Mouse (Mus musculus) G1E (cell line): ENCODE measurements around the gene Hoxc8. TPM values are rescaled to one million over a fixed set of nuclear protein-coding genes. Genes with fewer than 3 reads are reported as not detected.

Experiments used
- ATAC-seq: 2 replicates; pipeline ENCODE4 v1.8.0; 2016; ENCODE audit warnings: mild to moderate bottlenecking; ENCODE audit not compliant: insufficient number of reproducible peaks, poor library complexity, low FRiP score, severe bottlenecking; ENCODE audit errors: extremely low read depth
- DNase-seq: peaks from one replicate; pipeline ENCODE4 v3.0.0; 2012; ENCODE audit warnings: low spot score
- H3K27me3 ChIP-seq: 2 replicates; pipeline ENCODE4 v1.6.1; 2012; ENCODE audit warnings: mild to moderate bottlenecking, low read length, inconsistent platforms; ENCODE audit not compliant: insufficient read depth
- H3K36me3 ChIP-seq: replicated peaks from 2 replicates; pipeline ENCODE3; 2012; ENCODE audit warnings: mild to moderate bottlenecking, inconsistent platforms
- H3K4me1 ChIP-seq: 2 replicates; pipeline ENCODE4 v1.6.1; 2012; ENCODE audit warnings: low read depth, low read length, inconsistent platforms, mixed read lengths; ENCODE audit not compliant: insufficient read depth
- H3K4me3 ChIP-seq: 2 replicates; pipeline ENCODE4 v1.5.1; 2012; ENCODE audit warnings: low read depth, mild to moderate bottlenecking, inconsistent platforms, low read length, moderate library complexity, mixed read lengths
- H3K9me3 ChIP-seq: replicated peaks from 2 replicates; pipeline ENCODE4 v1.6.1; 2012; ENCODE audit warnings: inconsistent platforms
- CTCF ChIP-seq: IDR thresholded peaks from 2 replicates; pipeline ENCODE4 v1.5.1; 2012; ENCODE audit warnings: low read depth, low read length, inconsistent platforms, mixed read lengths
- GATA1 ChIP-seq: IDR thresholded peaks from 2 replicates; pipeline ENCODE4 v1.6.1; 2012; ENCODE audit warnings: borderline replicate concordance, low read length, inconsistent platforms, mixed read lengths
- GATA2 ChIP-seq: IDR thresholded peaks from 2 replicates; pipeline ENCODE4 v1.6.1; 2012; ENCODE audit warnings: low read depth, low read length, inconsistent platforms, borderline replicate concordance
- POLR2AphosphoS5 ChIP-seq: IDR thresholded peaks from 2 replicates; pipeline ENCODE4 v1.6.1; 2012; ENCODE audit warnings: low read depth, low read length, inconsistent platforms; ENCODE audit not compliant: insufficient replicate concordance
- TAL1 ChIP-seq: conservative IDR thresholded peaks from 2 replicates; pipeline ENCODE4 v1.6.1; 2012; ENCODE audit warnings: low read depth, low read length, inconsistent platforms, mixed read lengths
- polyA plus RNA-seq: library from polyadenylated mRNA; stranded (reverse); fragments of >175 nt; gene quantifications from 2 replicates; pipeline ENCODE4 v1.2.3, GENCODE M21; 2012
- total RNA-seq, 2 experiments: library from RNA; stranded (forward) in 1 of 2; stranded (reverse) in 1 of 2; fragments of 200-1000 nt in 1 of 2; fragments of >200 nt in 1 of 2; fragmentation: Nextera tagmentation in 1 of 2; gene quantifications; 2 replicates each; pipeline ENCODE4 v1.2.3; 2014 to 2017

Hoxc8 gene
- total and polyA plus RNA-seq, 3 experiments = 2.7 to 21.1 (median 10.1) TPM

DNA sequence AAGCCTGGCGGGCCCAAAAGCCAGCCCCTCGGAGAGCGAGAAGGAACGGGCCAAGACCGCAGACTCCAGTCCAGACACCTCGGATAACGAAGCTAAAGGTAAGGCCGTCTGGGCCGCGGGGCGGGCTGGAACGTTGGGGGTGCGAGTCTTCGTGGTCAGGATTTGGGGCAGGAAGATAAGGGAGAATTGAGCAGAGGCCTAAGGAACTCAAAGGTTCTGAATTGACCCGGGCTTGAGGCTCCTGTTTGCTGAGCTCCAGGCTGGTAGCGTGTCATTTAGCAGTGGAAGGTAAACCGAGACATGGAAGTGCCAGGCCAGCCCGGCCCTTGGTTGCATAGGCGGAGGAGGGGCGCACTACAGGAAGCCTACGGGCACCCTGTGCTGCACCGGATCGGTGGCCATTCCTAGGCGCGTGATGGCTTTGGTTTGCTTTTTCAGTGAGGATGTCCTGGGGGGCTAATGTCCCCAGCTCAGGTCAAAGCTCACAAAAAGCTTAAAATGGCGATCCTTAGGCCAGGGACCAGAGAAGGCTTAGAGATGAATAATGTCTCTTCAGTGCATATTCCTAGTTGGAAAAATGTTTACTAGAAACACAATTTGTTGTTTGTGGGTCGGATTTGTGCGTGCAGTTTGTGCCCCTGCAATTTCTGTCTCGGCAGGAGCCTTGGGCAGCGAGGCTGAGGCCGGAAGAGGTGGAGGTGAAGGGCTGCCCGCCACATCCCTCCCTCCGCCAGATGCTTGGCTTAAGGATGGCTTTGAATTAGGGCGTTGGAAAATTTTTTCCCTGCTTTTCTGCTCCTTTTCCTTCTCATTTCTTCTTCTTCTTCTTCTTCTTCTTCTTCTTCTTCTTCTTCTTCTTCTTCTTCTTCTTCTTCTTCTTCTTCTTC is 22.7 kb upstream of the Hoxc8 start:
- Histone ChIP-seq H3K9me3 (no peaks in the 10 kb centered on the region), H3K4me3 (peak overlapping the region; percentile 65; the same call in 1 of the 2 replicates), H3K27me3 (peaks cover 92% of the 10 kb centered on the region), H3K36me3 (no peaks in the 10 kb centered on the region), H3K4me1 (peaks cover 47% of the 10 kb centered on the region)
- ATAC-seq (no peak), DNase-seq (no peak)
- TF ChIP-seq TAL1 = no peak
- TF ChIP-seq GATA1 = no peak
- no peak for TF ChIP-seq CTCF
- no peak for TF ChIP-seq POLR2AphosphoS5
- no peak for TF ChIP-seq GATA2

DNA sequence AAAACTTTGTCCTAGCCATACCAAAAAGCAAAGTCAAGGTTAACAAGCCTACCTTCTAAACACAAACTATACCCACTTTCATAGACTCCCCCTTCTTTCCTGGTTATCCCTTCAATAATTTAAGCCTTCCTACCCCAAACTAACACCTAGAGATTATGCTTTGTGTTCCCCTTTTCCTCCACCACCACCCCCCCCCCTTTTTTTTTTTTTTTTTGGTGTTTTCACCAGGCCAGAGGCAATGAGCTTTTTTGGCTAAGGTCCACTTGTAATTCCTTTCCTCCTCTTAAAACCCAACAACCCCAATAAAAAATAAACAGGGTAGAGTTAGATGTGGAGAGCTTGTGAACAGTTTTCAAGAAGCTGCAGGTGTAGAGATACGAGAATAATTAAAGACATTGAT is 21.1 kb upstream of the Hoxc8 start:
- Histone ChIP-seq H3K36me3 (no peaks in the 10 kb centered on the region), H3K27me3 (peaks cover 92% of the 10 kb centered on the region), H3K4me1 (peaks cover 39% of the 10 kb centered on the region), H3K9me3 (no peaks in the 10 kb centered on the region), H3K4me3 (no peak overlapping the region)
- no peak for TF ChIP-seq GATA2
- TF ChIP-seq TAL1 = no peak
- no peak for TF ChIP-seq POLR2AphosphoS5
- no peak for TF ChIP-seq GATA1
- no peak for TF ChIP-seq CTCF
- DNase-seq (no peak), ATAC-seq (no peak)

GRCm38 (mm10) chr15:102970740-102971139 is 19.7 kb upstream of the Hoxc8 start:
- H3K4me1 ChIP-seq = peaks cover 42% of the 10 kb centered on the region
- DNase-seq (no peak), ATAC-seq (no peak)
- TF ChIP-seq GATA1 (no peak), GATA2 (no peak), CTCF (no peak)
- H3K4me3 ChIP-seq = no peak overlapping the region
- no peaks in the 10 kb centered on the region for H3K9me3 ChIP-seq
- no peaks in the 10 kb centered on the region for H3K36me3 ChIP-seq
- H3K27me3 ChIP-seq = peaks cover 90% of the 10 kb centered on the region

GRCm38 (mm10) chr15:102972254-102972653 is 18.2 kb upstream of the Hoxc8 start:
- ATAC-seq (no peak), DNase-seq (no peak)
- H3K27me3 ChIP-seq = peaks cover 84% of the 10 kb centered on the region
- peaks cover 43% of the 10 kb centered on the region for H3K4me1 ChIP-seq
- H3K36me3 ChIP-seq = no peaks in the 10 kb centered on the region
- H3K4me3 ChIP-seq = no peak overlapping the region
- H3K9me3 ChIP-seq = no peaks in the 10 kb centered on the region
- TF ChIP-seq POLR2AphosphoS5 (no peak), GATA1 (no peak), CTCF (no peak), TAL1 (no peak), GATA2 (no peak)

DNA sequence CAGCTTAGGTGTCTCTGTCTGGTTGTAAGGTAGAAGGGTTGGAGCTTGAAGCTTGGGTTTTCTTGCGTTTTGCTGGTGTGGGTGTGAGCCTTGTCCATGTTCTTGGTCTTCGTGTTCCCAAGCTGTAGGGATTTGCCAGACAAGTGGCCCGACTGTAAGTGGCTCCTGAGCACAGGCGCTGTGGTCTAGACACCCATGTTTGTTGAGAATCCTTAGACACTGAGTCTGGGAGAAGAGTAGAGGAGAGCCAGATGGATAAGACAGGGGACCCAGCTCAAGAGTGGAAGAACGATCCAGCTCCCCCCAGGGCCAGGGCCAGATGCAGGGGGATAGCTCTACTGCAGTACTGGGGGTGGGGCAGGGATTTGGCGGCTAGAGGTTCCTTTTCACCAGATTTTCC is 17.7 kb upstream of the Hoxc8 start:
- Histone ChIP-seq H3K4me1 (peaks cover 43% of the 10 kb centered on the region), H3K4me3 (no peak overlapping the region), H3K27me3 (peaks cover 79% of the 10 kb centered on the region), H3K9me3 (no peaks in the 10 kb centered on the region), H3K36me3 (no peaks in the 10 kb centered on the region)
- TF ChIP-seq GATA1 = no peak
- TF ChIP-seq TAL1 = no peak
- no peak for TF ChIP-seq GATA2
- no peak for TF ChIP-seq CTCF
- TF ChIP-seq POLR2AphosphoS5 = no peak
- ATAC-seq (no peak), DNase-seq (no peak)

DNA sequence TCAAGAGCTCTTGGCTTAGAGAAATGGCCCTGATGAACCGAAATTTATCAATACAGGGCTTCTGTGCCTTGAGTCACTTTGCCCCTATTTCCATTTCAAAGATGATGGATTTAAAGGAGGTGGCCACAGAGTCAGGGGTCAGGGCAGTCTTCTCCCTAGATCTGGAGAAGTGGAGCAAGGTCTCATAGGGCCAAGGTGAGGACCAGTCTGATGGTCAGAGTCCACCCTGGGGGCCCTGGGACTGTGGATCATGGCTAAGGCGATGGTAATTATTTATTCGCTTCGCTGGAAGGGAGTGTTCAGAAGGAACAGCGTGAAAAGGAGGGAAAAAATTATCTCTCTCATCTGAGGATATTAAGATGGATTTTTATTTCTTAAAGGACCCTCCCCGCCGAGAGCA is 15.4 kb upstream of the Hoxc8 start:
- Histone ChIP-seq H3K36me3 (no peaks in the 10 kb centered on the region), H3K9me3 (no peaks in the 10 kb centered on the region), H3K4me3 (no peak overlapping the region), H3K4me1 (peaks cover 65% of the 10 kb centered on the region), H3K27me3 (peaks cover 59% of the 10 kb centered on the region)
- DNase-seq (no peak), ATAC-seq (no peak)
- no peak for TF ChIP-seq TAL1
- no peak for TF ChIP-seq POLR2AphosphoS5
- no peak for TF ChIP-seq CTCF
- TF ChIP-seq GATA2 = no peak
- no peak for TF ChIP-seq GATA1
